Mouse (Mus musculus) heart, adult 18-20 months (tissue): ENCODE measurements around the gene Dpep1. TPM values are rescaled to one million over a fixed set of nuclear protein-coding genes. Genes with fewer than 3 reads are reported as not detected.
"Not testable (repeated sequence)": the region's sequence is repeated elsewhere in the genome, so short reads cannot be mapped to it uniquely, and the experiment has no call there.

Source experiments
- DNase-seq, 2 experiments: peaks; one replicate each; pipeline ENCODE4 v3.0.0; 2021 to 2022; ENCODE audit warnings: mixed read lengths in 1 of 2
- long read RNA-seq, 2 experiments: library from polyadenylated mRNA; stranded (forward); transcript quantifications; one replicate each; pipeline ENCODE4 v2.0.0; 2021
- total RNA-seq, 2 experiments: library from RNA; stranded (reverse); gene quantifications; 2 replicates each; pipeline ENCODE4 v1.2.3; 2021

Dpep1 gene
- total RNA-seq, result 10 to 100 TPM; 28.2 to 38.9 TPM
- long read RNA-seq, experiment 1, transcript Dpep1-201 (11 exons, 2,236 nt), result major isoform, 44 of 52 reads
- long read RNA-seq, experiment 1, partial matches to known transcripts, result 3 of 52 reads
- long read RNA-seq, experiment 1, other reads (novel, unspliced or antisense), result 5 of 52 reads
- long read RNA-seq, experiment 2, transcript Dpep1-201 (11 exons, 2,236 nt), result major isoform, 25 of 28 reads
- long read RNA-seq, experiment 2, partial matches to known transcripts, result 0 of 28 reads
- long read RNA-seq, experiment 2, other reads (novel, unspliced or antisense), result 3 of 28 reads

DNA sequence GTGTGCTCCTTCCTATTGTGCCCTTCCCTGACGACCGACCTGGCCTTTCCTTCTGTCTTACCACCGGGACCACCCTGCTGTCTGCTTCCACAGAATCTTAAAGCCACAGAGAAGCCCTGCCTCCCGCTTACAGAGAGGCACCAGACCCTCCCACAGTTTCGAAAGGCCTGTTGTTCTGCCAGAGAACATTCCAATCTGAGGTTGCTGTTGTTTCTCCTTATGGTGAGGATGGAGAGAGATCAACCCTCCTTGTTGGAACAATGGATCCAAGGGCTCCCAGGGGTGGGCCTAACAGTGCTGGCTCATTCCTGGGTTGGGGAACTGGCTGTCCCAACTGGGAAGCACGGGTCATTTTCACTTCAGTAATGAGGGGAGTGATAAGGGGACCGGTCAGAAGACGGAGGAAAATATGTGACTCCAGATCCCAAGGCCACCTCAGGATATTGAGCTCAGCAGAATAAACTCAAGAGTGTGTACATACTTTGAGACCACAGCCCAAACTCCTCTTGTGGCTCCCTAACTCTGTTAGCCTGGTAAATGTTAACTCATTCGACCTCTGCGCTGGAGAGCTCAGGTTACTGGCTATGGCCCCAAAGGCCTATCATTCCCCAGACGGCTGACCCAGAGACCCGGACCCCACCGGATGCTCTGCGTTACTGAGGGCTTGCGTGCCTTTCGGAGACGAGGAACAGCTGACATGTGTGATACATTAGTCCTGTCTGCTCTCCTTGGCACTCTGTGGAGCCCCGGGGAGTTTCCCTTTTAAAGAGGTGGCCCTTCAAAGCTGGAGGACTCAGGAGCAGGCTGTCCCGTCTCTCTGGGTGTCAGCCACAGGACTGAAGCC is at the start of gene Dpep1:
Gene Dpep1 (plus strand): TSS at position 677 of the 844 bp plus-strand sequence.
- peak; percentile 82 to 89 for DNase-seq

DNA sequence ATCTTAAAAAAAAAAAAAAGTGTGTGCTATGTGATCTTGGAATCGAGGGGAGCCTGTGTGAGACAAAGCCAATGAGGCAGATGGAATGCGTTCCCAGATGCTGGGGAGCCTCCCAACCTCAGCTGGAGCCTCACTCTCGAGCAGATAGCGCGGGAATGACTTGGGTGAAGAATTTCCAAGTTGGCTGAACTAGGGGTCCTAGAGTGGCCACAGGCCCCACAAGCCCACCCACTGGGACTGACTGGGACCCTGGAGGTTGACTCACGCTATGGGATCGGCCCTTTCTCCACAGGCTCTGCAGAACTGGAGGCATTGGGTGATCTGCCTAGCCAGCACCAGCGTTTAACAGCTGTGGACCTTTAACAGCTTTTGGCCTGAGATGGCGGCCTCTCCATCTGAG is 49.8 kb upstream of the Dpep1 start:
- peak; percentile 49 to 78 for DNase-seq

DNA sequence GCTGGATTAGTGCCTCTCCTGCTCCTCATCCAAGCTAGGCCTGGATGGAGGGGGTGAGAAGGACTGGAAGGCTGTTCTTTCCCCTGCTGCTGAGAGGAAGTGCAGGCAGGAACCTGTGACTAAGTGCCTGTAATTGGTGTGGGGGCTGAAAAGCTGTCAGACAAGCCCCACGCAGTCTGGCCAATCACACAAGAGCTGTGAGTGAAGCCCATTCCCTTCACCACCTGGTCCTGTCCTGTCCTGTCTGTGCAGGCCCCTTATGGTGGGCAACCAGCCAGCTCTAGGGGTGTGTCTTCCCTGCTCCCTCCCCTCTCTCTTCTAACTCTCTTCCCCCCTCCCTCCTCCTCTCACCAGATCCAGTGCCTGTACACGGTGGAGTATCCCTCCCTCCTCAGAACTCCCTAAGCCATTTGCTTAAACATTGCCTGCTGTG is 48.4 kb upstream of the Dpep1 start:
- DNase-seq, result peak; percentile 47 to 48

DNA sequence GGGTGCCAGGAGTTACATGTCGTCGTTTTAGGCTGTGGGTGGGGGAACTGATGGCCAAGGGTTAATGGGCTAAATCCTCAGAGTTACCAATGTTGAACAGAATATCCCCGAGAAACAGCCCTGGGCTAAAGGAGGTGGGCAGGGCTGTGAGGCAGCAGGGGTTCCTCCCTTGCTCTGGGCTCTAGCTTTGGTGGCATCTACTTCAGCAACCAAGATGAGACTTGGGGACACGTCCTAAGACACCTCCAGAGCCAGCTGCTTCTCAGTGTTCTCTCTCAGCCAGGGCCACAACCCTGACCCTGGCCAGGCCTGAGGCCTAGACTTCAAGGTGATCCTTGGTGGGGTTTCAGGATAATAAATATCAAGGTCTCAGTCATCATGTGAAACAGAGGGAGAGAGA is 47.3 kb upstream of the Dpep1 start:
- DNase-seq, result no peak

GRCm38 (mm10) chr8:123141741-123142462 is 44.1 kb upstream of the Dpep1 start:
- peak; percentile 94 to 95 for DNase-seq

DNA sequence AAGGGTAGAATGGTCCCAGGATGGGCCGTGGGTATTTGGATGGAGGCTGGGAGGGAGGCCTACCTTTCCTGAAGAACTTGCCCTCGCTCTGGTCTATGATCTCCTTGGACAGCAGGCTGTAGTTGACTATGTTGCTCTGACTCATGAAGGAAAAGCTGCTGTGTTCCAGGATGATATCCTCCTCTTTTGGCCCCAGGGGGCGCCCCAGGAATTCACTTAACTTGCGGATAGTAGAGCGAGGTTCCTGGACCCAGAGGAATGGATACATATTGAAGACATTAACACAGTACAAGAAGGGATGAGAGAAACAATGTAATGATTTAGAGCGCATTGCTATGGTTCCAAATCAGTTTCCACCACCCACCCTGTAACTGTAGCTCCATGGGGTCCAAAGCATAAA is 40.8 kb upstream of the Dpep1 start:
- peak; percentile 66 to 68 for DNase-seq

DNA sequence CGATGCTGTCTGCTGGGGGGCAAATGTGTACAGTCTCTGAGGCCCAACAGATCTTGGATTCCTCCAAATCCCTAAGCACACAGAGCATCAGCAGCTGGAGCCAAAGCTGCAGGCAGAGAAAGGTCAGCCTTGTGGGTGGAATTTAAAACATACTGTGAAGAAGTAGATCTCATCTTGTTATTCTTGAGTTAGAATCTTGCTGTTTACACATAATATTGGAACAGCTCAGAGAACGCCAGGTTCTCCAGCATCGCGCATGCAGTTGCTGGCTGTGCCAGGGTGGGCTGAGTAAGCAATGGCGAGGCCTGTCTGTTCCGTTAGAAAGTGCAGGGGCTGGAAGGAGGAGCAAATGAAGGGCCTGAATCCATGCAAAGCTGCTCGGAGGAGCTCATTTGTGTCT is 39.7 kb upstream of the Dpep1 start:
- peak; percentile 55 to 74 for DNase-seq

- peak in 1 of 2 experiments; percentile 58 for DNase-seq
These were observed 35.3 kb upstream of the Dpep1 start for GRCm38 (mm10) chr8:123150737-123151171.

GRCm38 (mm10) chr8:123155177-123155576 is 30.9 kb upstream of the Dpep1 start:
- DNase-seq, result peak in 1 of 2 experiments; percentile 44

GRCm38 (mm10) chr8:123156070-123156773 is 29.8 kb upstream of the Dpep1 start:
- no peak for DNase-seq

- DNase-seq, result no peak
These were observed 28.1 kb upstream of the Dpep1 start, which contains the start of gene Sult5a1 for GRCm38 (mm10) chr8:123157888-123158465. Gene Sult5a1, minus strand, starts transcription at chr8:123158315.

- peak; percentile 78 to 85 for DNase-seq
These were observed 4.7 kb upstream of the Dpep1 start for GRCm38 (mm10) chr8:123181391-123181790.

DNA sequence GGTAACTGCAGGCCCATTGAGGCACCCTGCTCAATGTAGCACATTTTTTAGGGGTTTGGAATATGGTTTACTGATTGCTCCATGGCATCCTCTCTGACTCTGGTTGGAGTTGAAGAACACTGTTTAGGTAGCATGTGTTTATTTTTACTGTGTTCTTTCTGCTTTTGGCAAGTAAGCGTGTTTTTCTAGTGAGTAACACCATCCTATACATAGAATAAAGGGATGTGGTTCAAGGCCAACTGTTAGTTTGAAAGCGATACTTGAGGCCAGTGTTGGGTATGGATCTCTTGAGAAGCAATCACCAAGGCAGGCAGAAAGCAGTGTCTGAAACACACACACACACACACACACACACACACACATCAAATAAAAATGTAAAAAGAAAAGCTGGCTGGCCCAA is 2.0 kb downstream of the Dpep1 start:
- DNase-seq, result no peak

DNA sequence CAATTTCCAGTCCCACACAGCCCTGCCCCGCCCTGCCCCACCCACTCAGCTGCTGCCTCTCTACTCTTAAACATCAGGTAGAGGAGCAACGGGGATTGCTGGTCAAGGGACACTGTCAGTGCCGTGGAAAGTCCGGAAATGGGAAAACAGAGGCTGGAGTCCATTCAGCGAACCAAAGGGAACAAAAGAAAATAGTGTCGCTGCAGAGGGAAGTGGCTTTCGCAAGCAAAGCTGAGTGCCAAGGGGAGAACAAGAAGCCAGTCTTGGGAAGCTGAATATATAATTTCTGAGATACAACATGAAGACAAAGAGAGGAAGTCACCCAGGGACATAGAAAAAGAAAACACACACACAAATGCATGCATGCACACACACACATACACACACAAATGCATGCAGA is 2.8 kb downstream of the Dpep1 start:
- DNase-seq, result peak in 1 of 2 experiments; percentile 35

- peak; percentile 75 to 89 for DNase-seq
These were observed 4.6 kb downstream of the Dpep1 start for GRCm38 (mm10) chr8:123190678-123191077.

DNA sequence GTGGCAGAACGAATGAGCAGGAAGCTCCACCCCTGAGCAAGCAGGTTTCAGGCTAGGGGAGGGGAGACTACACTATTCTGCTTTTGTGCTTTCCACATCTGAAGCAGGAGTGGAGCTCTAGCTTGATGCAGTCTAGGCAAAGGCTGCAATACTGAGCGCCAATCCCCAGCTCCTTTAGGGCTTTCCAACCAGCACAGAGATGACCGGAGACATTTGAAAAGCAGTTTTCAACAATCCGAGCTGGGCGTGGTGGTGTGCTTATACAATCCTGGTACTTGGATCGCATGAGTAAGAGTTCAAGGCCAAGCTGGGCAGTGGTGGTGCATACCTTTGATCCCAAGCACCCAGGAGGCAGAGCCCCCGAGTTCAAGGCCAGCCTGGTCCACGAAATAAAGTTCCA is 5.9 kb downstream of the Dpep1 start:
- no peak for DNase-seq

- DNase-seq, result no peak
These were observed 7.7 kb downstream of the Dpep1 start for GRCm38 (mm10) chr8:123193771-123194170.

DNA sequence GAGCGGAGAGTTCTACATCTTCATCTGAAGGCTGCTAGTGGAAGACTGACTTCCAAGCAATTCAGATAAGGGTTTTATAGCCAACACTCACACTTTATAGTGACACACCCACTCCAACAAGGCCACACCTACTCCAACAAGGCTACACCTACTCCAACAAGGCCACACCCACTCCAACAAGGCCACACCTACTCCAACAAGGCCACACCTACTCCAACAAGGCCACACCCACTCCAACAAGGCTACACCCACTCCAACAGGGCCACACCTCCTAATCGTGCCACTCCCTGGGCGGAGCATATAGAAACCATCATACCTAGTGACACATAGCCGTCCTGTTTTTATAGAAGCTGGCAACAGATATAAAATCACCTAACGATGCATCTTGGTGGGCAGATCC is 11.0 kb downstream of the Dpep1 start:
- not testable (repeated sequence) for DNase-seq

GRCm38 (mm10) chr8:123199864-123200263 is 13.8 kb downstream of the Dpep1 start:
- no peak for DNase-seq

DNA sequence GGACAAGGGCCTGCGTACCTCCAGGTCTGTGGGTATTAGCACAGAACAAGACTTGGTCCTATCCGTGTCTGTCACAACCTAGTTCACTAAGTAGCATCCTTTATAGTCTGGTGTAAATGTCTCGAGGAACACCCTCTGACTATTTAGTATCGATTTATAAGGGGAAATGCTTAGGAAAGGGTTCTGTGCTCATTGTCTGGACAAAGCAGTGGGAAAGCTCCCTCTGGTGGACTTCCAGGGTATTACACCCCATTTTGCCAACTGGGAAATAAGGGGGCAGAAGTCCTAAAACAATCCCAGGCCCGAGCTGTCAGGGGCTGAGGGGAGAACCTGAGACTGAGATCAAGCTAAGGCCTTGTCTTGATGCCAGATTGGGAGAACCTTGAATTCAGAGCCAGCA is 16.2 kb downstream of the Dpep1 start:
- peak; percentile 51 to 87 for DNase-seq

DNA sequence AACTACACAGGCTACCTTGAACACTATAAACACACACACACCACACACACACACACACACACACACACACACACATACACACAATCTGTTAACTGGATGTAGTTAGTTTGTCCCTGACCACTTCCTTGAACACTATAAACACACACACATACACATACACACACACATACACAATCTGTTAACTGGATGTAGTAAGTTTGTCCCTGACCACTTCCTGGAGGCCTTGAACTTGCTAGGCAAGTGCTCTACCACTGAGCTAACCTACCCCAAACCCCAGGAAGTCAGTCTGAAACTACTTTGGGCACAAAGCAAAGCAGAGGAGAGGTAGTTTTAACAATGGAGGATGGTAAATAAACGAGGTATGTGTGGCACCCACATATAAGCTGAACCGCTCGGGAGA is 17.5 kb downstream of the Dpep1 start:
- no peak for DNase-seq
